Mouse (Mus musculus) ES-E14 (cell line): ENCODE measurements at regions not wholly inside any gene's neighbourhood (a gene's known extent, or its start where the extent isn't known, plus 50 kb on each side); places are given as distances from the start of the nearest gene placed in this dataset.

Source experiments
- HCFC1 ChIP-seq: IDR thresholded peaks from 2 replicates; pipeline ENCODE4 v1.6.1; 2012; ENCODE audit warnings: low read length, inconsistent platforms, borderline replicate concordance; ENCODE audit not compliant: insufficient read depth
- MAFK ChIP-seq: IDR thresholded peaks from 2 replicates; pipeline ENCODE4 v1.6.1; 2014; ENCODE audit warnings: mild to moderate bottlenecking, low read depth, low read length, inconsistent platforms; ENCODE audit not compliant: insufficient read depth

- TF ChIP-seq HCFC1 (no peak), MAFK (no peak)
These were observed 261.9 kb downstream of the Myh15 start for GRCm38 (mm10) chr16:49319047-49319678.
